Mouse (Mus musculus): ENCODE measurements around the gene Pyy.

GRCm38 (mm10) chr11:102146005-102146404 lies 38.4 kb upstream of the Pyy start:
- no peak for TF ChIP-seq CTCF (conservative IDR thresholded peaks at IDR 0.05; ENCODE audit: insufficient read depth, insufficient read length, low read depth, low read length)
- TF ChIP-seq POLR2A (IDR thresholded peaks at IDR 0.05; ENCODE audit: low read depth, low read length), result no peak
